Mouse (Mus musculus) C2C12 (cell line): ENCODE data around the gene Slc38a6.

Source experiments
- CTCF ChIP-seq: IDR thresholded peaks from one replicate; pipeline ENCODE4 v1.5.1; 2011; ENCODE audit not compliant: control insufficient read depth, insufficient read depth, insufficient read length
- FOSL1 ChIP-seq: IDR thresholded peaks from one replicate; pipeline ENCODE4 v1.8.0; 2011; ENCODE audit warnings: mild to moderate bottlenecking, low read length; ENCODE audit not compliant: poor library complexity, insufficient read depth, severe bottlenecking
- MAX ChIP-seq: IDR thresholded peaks from one replicate; pipeline ENCODE4 v1.6.1; 2011; ENCODE audit warnings: mild to moderate bottlenecking, control low read depth
- MYOD1 ChIP-seq: IDR thresholded peaks from one replicate; pipeline ENCODE4 v1.6.1; 2011; ENCODE audit warnings: low read depth; ENCODE audit not compliant: control insufficient read depth, insufficient read length
- USF1 ChIP-seq: IDR thresholded peaks from one replicate; pipeline ENCODE4 v1.6.1; 2011; ENCODE audit warnings: low read depth, mild to moderate bottlenecking, control low read depth, moderate library complexity

DNA sequence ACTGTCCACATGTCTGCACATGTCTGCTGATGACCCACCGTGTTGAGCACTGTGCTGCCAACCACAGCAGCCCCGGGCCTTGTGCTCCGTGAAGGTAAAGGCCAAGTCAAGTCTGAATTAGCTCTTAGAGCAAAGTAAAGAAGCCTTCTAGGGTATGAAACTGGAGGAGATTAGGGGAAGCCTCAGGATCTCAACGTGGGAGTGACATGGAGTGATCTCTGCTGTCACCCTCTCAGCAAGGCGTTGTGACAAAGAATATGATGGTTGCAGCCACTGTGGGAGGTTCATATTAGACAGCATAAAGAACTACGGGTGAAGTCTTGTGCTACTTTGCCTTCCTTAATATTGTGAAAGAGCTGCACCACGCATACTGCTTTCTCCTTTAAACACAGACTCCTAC is 43.7 kb downstream of the Slc38a6 start:
- TF ChIP-seq CTCF (no peak), FOSL1 (no peak), USF1 (no peak), MYOD1 (no peak), MAX (no peak)
